Mouse (Mus musculus) MEL (cell line): ENCODE measurements at regions not wholly inside any gene's neighbourhood (a gene's known extent, or its start where the extent isn't known, plus 50 kb on each side); places are given as distances from the start of the nearest gene placed in this dataset.

Source experiments
- DNase-seq: peaks from one replicate; pipeline ENCODE4 v3.0.0; 2011; ENCODE audit warnings: low read depth, low spot score
- H3K27ac ChIP-seq: 2 replicates; pipeline ENCODE4 v1.5.1; 2012; ENCODE audit warnings: low read depth, mild to moderate bottlenecking, control low read depth, low read length, moderate library complexity; ENCODE audit not compliant: control insufficient read depth
- H3K27me3 ChIP-seq, 2 experiments: fragments of 150-350 bp in 1 of 2; sonication (generic) in 1 of 2; 2 replicates each; pipeline ENCODE4 v1.6.1; 2012; ENCODE audit warnings: low read length in 2 of 2, mild to moderate bottlenecking in 2 of 2, improper control_type of control experiment in 1 of 2, moderate library complexity in 1 of 2; ENCODE audit not compliant: insufficient read depth in 2 of 2, control insufficient read depth in 1 of 2
- H3K36me3 ChIP-seq, 2 experiments: 2 replicates each; pipeline ENCODE4 v1.6.1; 2012 to 2014; ENCODE audit warnings: low read length in 2 of 2, improper control_type of control experiment in 1 of 2, inconsistent platforms in 1 of 2, mild to moderate bottlenecking in 1 of 2; ENCODE audit not compliant: insufficient read depth in 2 of 2, control insufficient read depth in 1 of 2
- H3K4me1 ChIP-seq, 2 experiments: fragments of 150-350 bp in 1 of 2; sonication (generic) in 1 of 2; 2 replicates each; pipeline ENCODE4 v1.6.1; 2012; ENCODE audit warnings: low read length in 2 of 2, improper control_type of control experiment in 1 of 2, mild to moderate bottlenecking in 1 of 2; ENCODE audit not compliant: insufficient read depth in 2 of 2, control insufficient read depth in 1 of 2
- H3K4me3 ChIP-seq, 2 experiments: fragments of 150-350 bp in 1 of 2; sonication (generic) in 1 of 2; 2 replicates each; pipeline ENCODE4 v1.5.1; 2012; ENCODE audit warnings: low read depth in 2 of 2, low read length in 2 of 2, mild to moderate bottlenecking in 2 of 2, moderate library complexity in 2 of 2, control low read depth in 1 of 2, improper control_type of control experiment in 1 of 2; ENCODE audit not compliant: control insufficient read depth in 1 of 2, insufficient read depth in 1 of 2
- H3K79me2 ChIP-seq: 2 replicates; pipeline ENCODE4 v1.6.1; 2012; ENCODE audit warnings: mild to moderate bottlenecking, low read length, moderate library complexity; ENCODE audit not compliant: control insufficient read depth, poor library complexity, insufficient read depth
- H3K9ac ChIP-seq: 2 replicates; pipeline ENCODE4 v1.6.1; 2012; ENCODE audit warnings: low read depth, mild to moderate bottlenecking, control low read depth, low read length, moderate library complexity; ENCODE audit not compliant: control insufficient read depth, poor library complexity, severe bottlenecking
- H3K9me3 ChIP-seq: fragments of 150-350 bp; sonication (generic); replicated peaks from 2 replicates; pipeline ENCODE4 v1.6.1; 2012; ENCODE audit warnings: mild to moderate bottlenecking, low read length, improper control_type of control experiment, moderate library complexity; ENCODE audit not compliant: insufficient read depth
- E2F4 ChIP-seq: IDR thresholded peaks from 2 replicates; pipeline ENCODE4 v1.6.1; 2011; ENCODE audit warnings: low read depth, low read length, improper control_type of control experiment, borderline replicate concordance
- EP300 ChIP-seq, 2 experiments: IDR thresholded peaks; 2 replicates each; pipeline ENCODE4 v1.6.1; 2011; ENCODE audit warnings: improper control_type of control experiment in 2 of 2, low read length in 2 of 2, low read depth in 1 of 2, mild to moderate bottlenecking in 1 of 2
- ETS1 ChIP-seq: IDR thresholded peaks from 2 replicates; pipeline ENCODE4 v1.6.1; 2012; ENCODE audit warnings: low read depth, mild to moderate bottlenecking, inconsistent platforms, low read length, improper control_type of control experiment, moderate library complexity
- GATA1 ChIP-seq: IDR thresholded peaks from 2 replicates; pipeline ENCODE4 v1.6.1; 2011; ENCODE audit warnings: low read depth, low read length, improper control_type of control experiment
- HCFC1 ChIP-seq: IDR thresholded peaks from 2 replicates; pipeline ENCODE4 v1.6.1; 2012; ENCODE audit warnings: low read depth, mild to moderate bottlenecking, inconsistent platforms, low read length, improper control_type of control experiment, moderate library complexity
- JUND ChIP-seq: IDR thresholded peaks from 2 replicates; pipeline ENCODE4 v1.6.1; 2011; ENCODE audit warnings: low read depth, mild to moderate bottlenecking, improper control_type of control experiment, low read length
- KAT2A ChIP-seq: conservative IDR thresholded peaks from 2 replicates; pipeline ENCODE4 v1.6.1; 2012; ENCODE audit warnings: low read depth, low read length, improper control_type of control experiment, inconsistent platforms
- MAFK ChIP-seq: IDR thresholded peaks from 2 replicates; pipeline ENCODE4 v1.6.1; 2011; ENCODE audit warnings: low read depth, mild to moderate bottlenecking, low read length, improper control_type of control experiment, borderline replicate concordance
- MAX ChIP-seq: IDR thresholded peaks from 2 replicates; pipeline ENCODE4 v1.6.1; 2011; ENCODE audit warnings: low read length, improper control_type of control experiment
- MEF2A ChIP-seq: IDR thresholded peaks from 2 replicates; pipeline ENCODE4 v1.6.1; 2014; ENCODE audit warnings: low read depth, mild to moderate bottlenecking, inconsistent platforms, low read length, improper control_type of control experiment; ENCODE audit not compliant: poor library complexity, insufficient replicate concordance, severe bottlenecking; ENCODE audit errors: extremely low read depth
- MXI1 ChIP-seq: IDR thresholded peaks from 2 replicates; pipeline ENCODE4 v1.6.1; 2011; ENCODE audit warnings: mild to moderate bottlenecking, low read depth, low read length, improper control_type of control experiment
- MYB ChIP-seq: IDR thresholded peaks from 2 replicates; pipeline ENCODE4 v1.6.1; 2011; ENCODE audit warnings: mild to moderate bottlenecking, low read depth, low read length, improper control_type of control experiment
- MYC ChIP-seq: IDR thresholded peaks from 2 replicates; pipeline ENCODE4 v1.6.1; 2011; ENCODE audit warnings: low read depth, mild to moderate bottlenecking, low read length, improper control_type of control experiment, moderate library complexity
- NELFE ChIP-seq: IDR thresholded peaks from 2 replicates; pipeline ENCODE4 v1.6.1; 2011; ENCODE audit warnings: low read depth, low read length, improper control_type of control experiment
- NRF1 ChIP-seq: IDR thresholded peaks from 2 replicates; pipeline ENCODE4 v1.6.1; 2014; ENCODE audit warnings: low read depth, mild to moderate bottlenecking, inconsistent platforms, low read length, improper control_type of control experiment, moderate library complexity; ENCODE audit not compliant: poor library complexity, insufficient read depth, severe bottlenecking
- POLR2AphosphoS5 ChIP-seq: IDR thresholded peaks from 2 replicates; pipeline ENCODE4 v1.6.1; 2012; ENCODE audit warnings: low read depth, borderline replicate concordance, mild to moderate bottlenecking, inconsistent platforms, low read length, moderate library complexity, mixed read lengths
- RAD21 ChIP-seq: IDR thresholded peaks from 2 replicates; pipeline ENCODE4 v1.6.1; 2011; ENCODE audit warnings: mild to moderate bottlenecking, low read depth, low read length, improper control_type of control experiment
- RCOR1 ChIP-seq: IDR thresholded peaks from 2 replicates; pipeline ENCODE4 v1.6.1; 2012; ENCODE audit warnings: low read depth, mild to moderate bottlenecking, inconsistent platforms, low read length, improper control_type of control experiment
- SIN3A ChIP-seq: IDR thresholded peaks from 2 replicates; pipeline ENCODE4 v1.6.1; 2012; ENCODE audit warnings: low read length, improper control_type of control experiment, inconsistent platforms
- SMC3 ChIP-seq: IDR thresholded peaks from 2 replicates; pipeline ENCODE4 v1.6.1; 2011; ENCODE audit warnings: low read depth, low read length, improper control_type of control experiment
- TAL1 ChIP-seq: IDR thresholded peaks from 2 replicates; pipeline ENCODE4 v1.6.1; 2012; ENCODE audit warnings: mild to moderate bottlenecking, inconsistent platforms, low read length, moderate library complexity, mixed read lengths
- TBP ChIP-seq: IDR thresholded peaks from 2 replicates; pipeline ENCODE4 v1.8.0; 2011; ENCODE audit warnings: low read depth, low read length, improper control_type of control experiment
- UBTF ChIP-seq: IDR thresholded peaks from 2 replicates; pipeline ENCODE4 v1.6.1; 2012; ENCODE audit warnings: low read depth, mild to moderate bottlenecking, inconsistent platforms, low read length, improper control_type of control experiment, moderate library complexity, borderline replicate concordance; ENCODE audit not compliant: insufficient read depth
- USF1 ChIP-seq: IDR thresholded peaks from 2 replicates; pipeline ENCODE4 v1.6.1; 2014; ENCODE audit warnings: low read depth, mild to moderate bottlenecking, inconsistent platforms, low read length, improper control_type of control experiment, moderate library complexity
- ZC3H11A ChIP-seq: IDR thresholded peaks from 2 replicates; pipeline ENCODE4 v1.6.1; 2012; ENCODE audit warnings: low read depth, mild to moderate bottlenecking, inconsistent platforms, low read length, improper control_type of control experiment
- ZMIZ1 ChIP-seq: IDR thresholded peaks from 2 replicates; pipeline ENCODE4 v1.6.1; 2012; ENCODE audit warnings: low read depth, mild to moderate bottlenecking, inconsistent platforms, low read length, improper control_type of control experiment, moderate library complexity

DNA sequence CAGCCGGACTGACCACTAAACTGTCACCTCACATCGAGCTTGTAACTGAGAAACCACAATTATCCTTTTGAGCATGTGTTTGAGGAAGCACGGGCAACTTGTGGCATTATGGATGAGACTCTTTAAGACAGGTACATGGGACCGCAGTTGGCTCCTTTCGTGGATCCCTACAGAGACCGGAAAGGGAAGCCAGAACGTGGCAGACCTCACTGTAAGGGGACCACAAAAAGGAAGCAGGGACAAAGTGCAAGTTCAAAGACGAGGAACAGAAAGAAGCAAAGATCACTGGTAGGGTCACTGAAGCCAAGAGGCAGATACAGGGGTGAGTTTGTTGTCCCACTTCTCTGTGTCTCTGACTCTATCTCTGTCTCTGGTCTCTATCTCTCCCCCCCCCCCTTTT is 420.4 kb downstream of the Wdr11 start:
- no peaks in the 10 kb centered on the region for H3K79me2 ChIP-seq
- H3K9me3 ChIP-seq, result no peaks in the 10 kb centered on the region
- TF ChIP-seq ZMIZ1 (no peak), EP300 (IDR thresholded peaks at IDR 0.05; ENCODE audit: low read depth in 1 of 2, low read length in 2 of 2) (no peak), ETS1 (no peak), SMC3 (no peak), USF1 (no peak), RAD21 (no peak), MXI1 (no peak), NELFE (no peak), MAX (no peak), SIN3A (no peak), KAT2A (no peak), MYB (no peak), JUND (no peak), NRF1 (no peak), TAL1 (no peak), E2F4 (no peak), GATA1 (no peak), POLR2AphosphoS5 (no peak), MAFK (no peak)
- no peak overlapping the region for H3K4me3 ChIP-seq
- H3K9ac ChIP-seq, result no peak overlapping the region
- H3K36me3 ChIP-seq, result no peaks in the 10 kb centered on the region
- no peaks in the 10 kb centered on the region for H3K27me3 ChIP-seq
- DNase-seq, result no peak
- H3K4me1 ChIP-seq, result no peaks in the 10 kb centered on the region
- H3K27ac ChIP-seq, result no peak overlapping the region

GRCm38 (mm10) chr7:130013109-130013508 is 421.4 kb downstream of the Wdr11 start:
- TF ChIP-seq RCOR1 (no peak), MYB (no peak), TBP (no peak), MEF2A (no peak), E2F4 (no peak), MAX (no peak), RAD21 (no peak), ZC3H11A (no peak), JUND (no peak), NELFE (no peak), HCFC1 (no peak), MYC (no peak), MAFK (no peak), UBTF (no peak)
- TF ChIP-seq, all 39 proteins: peak for 0
- DNase-seq, result no peak
- Histone ChIP-seq H3K9me3 (no peaks in the 10 kb centered on the region), H3K27me3 (no peaks in the 10 kb centered on the region), H3K9ac (no peak overlapping the region), H3K27ac (no peak overlapping the region), H3K4me1 (no peaks in the 10 kb centered on the region), H3K36me3 (no peaks in the 10 kb centered on the region), H3K4me3 (no peak overlapping the region), H3K79me2 (no peaks in the 10 kb centered on the region)
